In the genomic region with DNA sequence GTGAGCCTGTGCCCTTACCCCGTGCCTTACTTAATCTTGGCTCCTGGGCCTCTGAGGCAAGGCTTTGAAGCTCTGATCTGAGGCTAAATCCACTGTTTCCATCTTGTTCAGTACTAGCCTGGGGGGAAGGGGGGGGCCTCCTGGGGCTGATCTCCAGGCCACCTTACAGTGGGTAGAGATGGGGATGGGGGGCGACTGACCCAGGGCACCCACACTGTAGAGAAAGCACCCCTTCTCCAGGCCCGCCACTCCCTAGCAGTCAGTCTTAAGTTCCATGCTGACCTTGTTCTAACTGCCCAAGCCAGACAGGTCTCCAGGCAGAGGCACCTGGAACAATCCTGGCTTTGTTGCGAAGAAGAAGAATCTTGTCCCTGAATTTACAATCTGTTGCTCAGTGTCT, we compare ENCODE assay signal across 10 mouse cellular contexts. TPM values are rescaled to one million over a fixed set of nuclear protein-coding genes. Genes with fewer than 3 reads are reported as not detected.
DNase-seq lines count a peak whose midpoint lies in the region; ATAC-seq and TF ChIP-seq lines count a peak whose summit lies in the region.
"Had no signal": no experiment of that assay in that cellular context is flagged by ENCODE, and none has a peak within 500 bp of the region (broad histone marks: within the 10 kb centered on the region; RNA-seq: fewer than 3 reads in every experiment).

No protein-coding gene starts in this region.

- no peak for TF ChIP-seq CTCF in heart, postnatal 0 days (IDR thresholded peaks at IDR 0.05; ENCODE audit: low read depth)

- no peak for DNase-seq in heart, postnatal 0 days (ENCODE audit: low spot score)
- no peak for DNase-seq in heart, adult 8-10 months (ENCODE audit: low spot score)
- no peak for DNase-seq in layer of hippocampus, postnatal 36 days
- no peak for DNase-seq in cerebellum, adult 11-12 months
- DNase-seq: adrenal gland, postnatal 36 days had no signal

- no peak for TF ChIP-seq EP300 in heart, postnatal 0 days (IDR thresholded peaks at IDR 0.05; ENCODE audit: low read depth)

- no peaks in the 10 kb centered on the region for H3K4me1 ChIP-seq in heart, postnatal 0 days (ENCODE audit: control insufficient read depth, insufficient read depth)
- H3K4me1 ChIP-seq in embryonic facial prominence, embryonic 13.5 days: peaks cover 7% of the 10 kb centered on the region
- peaks cover 5% of the 10 kb centered on the region; the same call in 1 of the 2 replicates for H3K4me1 ChIP-seq in intestine, embryonic 15.5 days (replicated peaks)
- H3K4me1 ChIP-seq in midbrain, embryonic 15.5 days: peaks cover 7% of the 10 kb centered on the region

- ATAC-seq in heart, postnatal 0 days (ENCODE audit: insufficient read depth, low read depth): no peak
- ATAC-seq in embryonic facial prominence, embryonic 13.5 days (ENCODE audit: insufficient number of reproducible peaks, insufficient read depth, low FRiP score, low TSS enrichment, low read depth): no peak
- ATAC-seq in intestine, embryonic 15.5 days: peak; percentile 39
- ATAC-seq in midbrain, embryonic 15.5 days (replicated peaks): peak; percentile 71
- no peak for ATAC-seq in megakaryocyte progenitor cell, adult 5-6 weeks (replicated peaks; ENCODE audit: poor library complexity)

- H3K36me3 ChIP-seq in heart, postnatal 0 days (replicated peaks; ENCODE audit: control insufficient read depth, insufficient read depth, low read length): no peaks in the 10 kb centered on the region
- H3K36me3 ChIP-seq in embryonic facial prominence, embryonic 13.5 days: no peaks in the 10 kb centered on the region
- H3K36me3 ChIP-seq in intestine, embryonic 15.5 days: no peaks in the 10 kb centered on the region
- H3K36me3 ChIP-seq in midbrain, embryonic 15.5 days (replicated peaks): no peaks in the 10 kb centered on the region

- H3K27ac ChIP-seq in heart, postnatal 0 days (ENCODE audit: low read depth): no peak overlapping the region
- H3K27ac ChIP-seq in embryonic facial prominence, embryonic 13.5 days: no peak overlapping the region
- H3K27ac ChIP-seq in intestine, embryonic 15.5 days: 0 out of 2 replicates have a peak overlapping the region, but pooled peaks have one; percentile 17
- H3K27ac ChIP-seq in midbrain, embryonic 15.5 days: no peak overlapping the region

- H3K4me3 ChIP-seq in heart, postnatal 0 days (ENCODE audit: low read depth, low read length): no peak overlapping the region; the same call in 1 of the 2 replicates
- H3K4me3 ChIP-seq in embryonic facial prominence, embryonic 13.5 days: peak overlapping the region; percentile 40
- H3K4me3 ChIP-seq in intestine, embryonic 15.5 days (replicated peaks): peak overlapping the region; percentile 37
- peak overlapping the region; percentile 39 for H3K4me3 ChIP-seq in midbrain, embryonic 15.5 days
- H3K4me3 ChIP-seq: erythroblast, embryonic 14.5 days had no signal

- no peak overlapping the region for H3K9ac ChIP-seq in heart, postnatal 0 days (replicated peaks; ENCODE audit: low read depth, low read length)
- peak overlapping the region; percentile 44; the same call in 1 of the 2 replicates for H3K9ac ChIP-seq in embryonic facial prominence, embryonic 13.5 days
- H3K9ac ChIP-seq in intestine, embryonic 15.5 days: peak overlapping the region; percentile 48
- H3K9ac ChIP-seq in midbrain, embryonic 15.5 days: 0 out of 2 replicates have a peak overlapping the region, but pooled peaks have one; percentile 49

- H3K4me2 ChIP-seq in heart, postnatal 0 days (ENCODE audit: low read depth, low read length): peak overlapping the region; percentile 39
- H3K4me2 ChIP-seq in embryonic facial prominence, embryonic 13.5 days: peak overlapping the region; percentile 75
- H3K4me2 ChIP-seq in intestine, embryonic 15.5 days (replicated peaks): peak overlapping the region; percentile 74
- H3K4me2 ChIP-seq in midbrain, embryonic 15.5 days: peak overlapping the region; percentile 89

- WGBS in heart, postnatal 0 days: 55% methylated on average over 4 of the region's 4 CpGs
- 25% methylated on average over 4 of the region's 4 CpGs for WGBS in embryonic facial prominence, embryonic 13.5 days
- 59% methylated on average over 4 of the region's 4 CpGs for WGBS in intestine, embryonic 15.5 days
- 35% methylated on average over 4 of the region's 4 CpGs for WGBS in midbrain, embryonic 15.5 days

- H3K9me3 ChIP-seq in heart, postnatal 0 days (replicated peaks; ENCODE audit: control insufficient read depth, low read length): no peaks in the 10 kb centered on the region
- H3K9me3 ChIP-seq in embryonic facial prominence, embryonic 13.5 days: no peaks in the 10 kb centered on the region
- no peaks in the 10 kb centered on the region for H3K9me3 ChIP-seq in intestine, embryonic 15.5 days
- H3K9me3 ChIP-seq in midbrain, embryonic 15.5 days: no peaks in the 10 kb centered on the region

- H3K27me3 ChIP-seq in heart, postnatal 0 days (ENCODE audit: control insufficient read depth, insufficient read depth, low read length): peaks cover 26% of the 10 kb centered on the region
- peaks cover 42% of the 10 kb centered on the region for H3K27me3 ChIP-seq in embryonic facial prominence, embryonic 13.5 days
- peaks cover 15% of the 10 kb centered on the region for H3K27me3 ChIP-seq in intestine, embryonic 15.5 days (replicated peaks)
- peaks cover 17% of the 10 kb centered on the region; the same call in 1 of the 2 replicates for H3K27me3 ChIP-seq in midbrain, embryonic 15.5 days (replicated peaks)

RNA-seq across cellular contexts. Expression of gene Slc34a2, which starts 10.7 kb away (rescaled TPM):
- total RNA-seq in heart, postnatal 0 days (2014; rRNA removed; ENCODE audit: low replicate concordance): 0.19 and 2.9 TPM in 2 replicates
- polyA plus RNA-seq in heart, postnatal 0 days (2015; fragmentation: Nextera tagmentation; extraction: Ambion mirVana): 0.34 TPM in 1 of 2 replicates, not detected in the other
- under 1 TPM in 1 of 4 experiments, not detected in 3; 0.09 TPM for total RNA-seq in heart, adult 8-10 months (2022)
- 0.14 and 0.26 TPM in 2 replicates for polyA plus RNA-seq in embryonic facial prominence, embryonic 13.5 days (2015; fragmentation: Nextera tagmentation; extraction: Ambion mirVana)
- polyA plus RNA-seq in intestine, embryonic 15.5 days (2015; fragmentation: Nextera tagmentation; extraction: Ambion mirVana): 16.3 and 18.3 TPM in 2 replicates
- 0.08 and 0.09 TPM in 2 replicates for polyA plus RNA-seq in midbrain, embryonic 15.5 days (2015; fragmentation: Nextera tagmentation; extraction: Ambion mirVana)
- total RNA-seq in layer of hippocampus, postnatal 36 days (2021): not detected
- not detected in 2 replicates for total RNA-seq in megakaryocyte progenitor cell, adult 5-6 weeks (2015)
- total RNA-seq in megakaryocyte progenitor cell, adult 5-6 weeks (2017): not detected in 2 replicates
- total RNA-seq: adrenal gland, postnatal 36 days had no signal
- polyA plus RNA-seq: erythroblast, embryonic 14.5 days had no signal

Comparison
In these comparisons a context has a peak if more than half of its experiments do, and no peak if none do; other contexts are left out.
1. ATAC-seq: peak in intestine, embryonic 15.5 days (single experiment) and midbrain, embryonic 15.5 days (single experiment); none in heart, postnatal 0 days (single experiment), embryonic facial prominence, embryonic 13.5 days (single experiment) and megakaryocyte progenitor cell, adult 5-6 weeks (single experiment).
2. H3K4me2 ChIP-seq: peak in every context shown above with its lines; median percentile 89 in midbrain, embryonic 15.5 days; 75 in embryonic facial prominence, embryonic 13.5 days; 74 in intestine, embryonic 15.5 days; 39 in heart, postnatal 0 days.